Mouse (Mus musculus) ES-Bruce4 (cell line): ENCODE results near the gene Atp23. TPM values are rescaled to one million over a fixed set of nuclear protein-coding genes. Genes with fewer than 3 reads are reported as not detected.

ENCODE experiments used
- H3K27ac ChIP-seq: 2 replicates; pipeline ENCODE4 v1.5.1; 2012; ENCODE audit warnings: low read length, inconsistent platforms; ENCODE audit not compliant: insufficient read depth
- H3K27me3 ChIP-seq: 2 replicates; pipeline ENCODE4 v1.6.1; 2012; ENCODE audit warnings: mild to moderate bottlenecking, low read length, inconsistent platforms; ENCODE audit not compliant: control insufficient read depth, poor library complexity, insufficient read depth, severe bottlenecking
- H3K36me3 ChIP-seq: 2 replicates; pipeline ENCODE4 v1.6.1; 2012; ENCODE audit warnings: inconsistent platforms, mild to moderate bottlenecking, low read length, moderate library complexity; ENCODE audit not compliant: control insufficient read depth, poor library complexity, insufficient read depth, severe bottlenecking
- H3K4me1 ChIP-seq: one replicate; pipeline ENCODE4 v1.8.1; 2011; ENCODE audit warnings: low read length; ENCODE audit not compliant: control insufficient read depth, insufficient read depth
- H3K4me3 ChIP-seq: 2 replicates; pipeline ENCODE4 v1.5.1; 2011; ENCODE audit warnings: low read depth, mild to moderate bottlenecking, low read length
- H3K9ac ChIP-seq: 2 replicates; pipeline ENCODE4 v1.6.1; 2012; ENCODE audit warnings: low read depth, mild to moderate bottlenecking, inconsistent platforms; ENCODE audit not compliant: poor library complexity, severe bottlenecking
- H3K9me3 ChIP-seq: replicated peaks from 2 replicates; pipeline ENCODE4 v1.6.1; 2012; ENCODE audit warnings: mild to moderate bottlenecking, low read length, inconsistent platforms; ENCODE audit not compliant: control insufficient read depth, poor library complexity, insufficient read depth, severe bottlenecking
- CTCF ChIP-seq: IDR thresholded peaks from one replicate; pipeline ENCODE4 v1.8.1; 2011; ENCODE audit warnings: low read depth, low read length
- EP300 ChIP-seq: IDR thresholded peaks from 2 replicates; pipeline ENCODE4 v1.6.1; 2011; ENCODE audit warnings: low read depth, low read length; ENCODE audit not compliant: insufficient read depth
- POLR2A ChIP-seq: IDR thresholded peaks from one replicate; pipeline ENCODE4 v1.8.1; 2011; ENCODE audit warnings: low read length; ENCODE audit not compliant: insufficient read depth
- polyA plus RNA-seq: library from polyadenylated mRNA; stranded (reverse); fragments of >200 nt; gene quantifications from 2 replicates; pipeline ENCODE4 v1.2.4, GENCODE M21; 2011; ENCODE audit warnings: low read depth; ENCODE audit not compliant: missing spikeins, insufficient read depth, insufficient read length

Gene Atp23
- polyA plus RNA-seq, 1 experiment, result 10.2 TPM

- TF ChIP-seq CTCF (no peak), POLR2A (no peak), EP300 (no peak)
- Histone ChIP-seq H3K9ac (no peak overlapping the region), H3K9me3 (no peaks in the 10 kb centered on the region), H3K27ac (no peak overlapping the region), H3K27me3 (no peaks in the 10 kb centered on the region), H3K4me3 (no peak overlapping the region), H3K4me1 (no peaks in the 10 kb centered on the region), H3K36me3 (no peaks in the 10 kb centered on the region)
Observed at GRCm38 (mm10) chr10:126822418-126822817, 78.7 kb downstream of the Atp23 start.

Other genes with a start within 250 kb of the Atp23 start
- gene Ctdsp2, start 77.4 kb upstream of the Atp23 start, polyA plus RNA-seq, result 60.9 and 62.0 TPM in 2 replicates
- gene Avil, start 99.4 kb upstream of the Atp23 start, polyA plus RNA-seq, result 0.19 and 0.78 TPM in 2 replicates
- 40.6 and 47.9 TPM in 2 replicates for gene Tsfm, start 129.5 kb upstream of the Atp23 start, polyA plus RNA-seq
- 20.2 and 22.8 TPM in 2 replicates for gene Mettl1, start 140.1 kb upstream of the Atp23 start, polyA plus RNA-seq
- gene Eef1akmt3, start 140.2 kb upstream of the Atp23 start, polyA plus RNA-seq, result 0.41 and 0.51 TPM in 2 replicates
- 0.42 TPM in 1 of 2 replicates, not detected in the other for gene Cyp27b1, start 146.9 kb upstream of the Atp23 start, polyA plus RNA-seq
- gene March9, start 158.8 kb upstream of the Atp23 start, polyA plus RNA-seq, result 8.8 and 9.5 TPM in 2 replicates
- gene Cdk4, start 162.2 kb upstream of the Atp23 start, polyA plus RNA-seq, result 619 and 675 TPM in 2 replicates
- gene Tspan31, start 168.9 kb upstream of the Atp23 start, polyA plus RNA-seq, result 71.0 and 75.9 TPM in 2 replicates
- gene Agap2, start 173.9 kb upstream of the Atp23 start, polyA plus RNA-seq, result 0.72 and 0.85 TPM in 2 replicates
- 14.1 and 16.7 TPM in 2 replicates for gene Os9, start 219.8 kb upstream of the Atp23 start, polyA plus RNA-seq